Mouse (Mus musculus): Measurements from ENCODE around the gene Pcif1. TPM values are rescaled to one million over a fixed set of nuclear protein-coding genes. Genes with fewer than 3 reads are reported as not detected.

Gene Pcif1
- total and polyA plus RNA-seq, 3 experiments, result 20.0 to 59.1 (median 33.6) TPM

GRCm38 (mm10) chr2:164933534-164933933, 54.4 kb downstream of the Pcif1 start:
- in situ Hi-C loops (cut with MboI; ENCODE audit: low pct_ligation_motif_present, low pct_unique_long_range_greater_than_20kb, low sequenced_read_pairs) (no loop called here), dilution Hi-C loops (cut with MboI; ENCODE audit: extremely low pct_ligation_motif_present, extremely low pct_unique_long_range_greater_than_20kb, low sequenced_read_pairs) (no loop called here)
- no peaks in the 10 kb centered on the region for H3K4me1 ChIP-seq (ENCODE audit: control insufficient read depth in 1 of 2, insufficient read depth in 2 of 2)
- no peak for DNase-seq (ENCODE audit: extremely low read depth)
- no peaks in the 10 kb centered on the region for H3K79me2 ChIP-seq (replicated peaks; ENCODE audit: control insufficient read depth, extremely low read depth, insufficient read depth, poor library complexity, severe bottlenecking)
- H3K4me3 ChIP-seq (replicated peaks in 1 of 3; ENCODE audit: low read depth in 2 of 3, low read length in 2 of 3, poor library complexity in 1 of 3), result no peak overlapping the region
- H3K9ac ChIP-seq (ENCODE audit: insufficient read depth, low read depth), result no peak overlapping the region
- TF ChIP-seq CTCF (conservative IDR thresholded peaks at IDR 0.05 in 1 of 2, IDR thresholded peaks at IDR 0.05 in 1 of 2; ENCODE audit: low read depth in 2 of 2, low read length in 2 of 2) (no peak), MAFK (IDR thresholded peaks at IDR 0.05; ENCODE audit: insufficient replicate concordance, low read length) (peak; percentile 93)
- H3K4me2 ChIP-seq (ENCODE audit: insufficient read depth, low read depth, poor library complexity, severe bottlenecking), result no peak overlapping the region
- H3K27ac ChIP-seq (ENCODE audit: insufficient read depth, low read depth), result no peak overlapping the region
- no peaks in the 10 kb centered on the region for H3K9me3 ChIP-seq (replicated peaks; ENCODE audit: low read length)
- peaks cover 31% of the 10 kb centered on the region for H3K27me3 ChIP-seq (replicated peaks)
- no peaks in the 10 kb centered on the region for H3K36me3 ChIP-seq (replicated peaks in 1 of 2; ENCODE audit: control insufficient read depth in 1 of 2, insufficient read depth in 1 of 2, low read length in 1 of 2)

DNA sequence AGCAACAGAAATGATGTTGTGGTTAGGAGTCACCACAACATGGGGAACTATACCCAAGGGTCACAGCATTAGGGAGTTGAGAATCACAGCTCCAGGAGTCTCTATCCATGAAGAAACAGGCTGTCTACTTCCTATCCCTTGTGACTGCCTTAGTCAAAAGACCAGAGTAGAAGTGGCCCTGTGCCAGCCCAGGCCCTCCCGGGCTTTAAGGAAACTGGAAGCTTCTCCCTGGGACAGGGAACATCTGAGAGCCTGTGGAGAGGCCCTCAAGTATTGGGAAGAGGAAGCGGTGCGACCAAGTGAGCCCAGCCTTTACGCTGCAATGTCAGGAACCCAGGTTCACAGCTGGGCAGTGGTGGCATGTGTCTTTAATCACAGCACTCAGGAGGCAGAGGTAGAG, 56.9 kb downstream of the Pcif1 start:
- TF ChIP-seq GABPA (IDR thresholded peaks at IDR 0.05; ENCODE audit: insufficient replicate concordance, low read depth, low read length) (no peak), E2F4 (IDR thresholded peaks at IDR 0.05; ENCODE audit: insufficient replicate concordance, low read depth, low read length) (no peak), IRF4 (IDR thresholded peaks at IDR 0.05; ENCODE audit: low read depth, low read length) (no peak), JUND (conservative IDR thresholded peaks at IDR 0.05; ENCODE audit: low read depth, low read length) (no peak), MAZ (IDR thresholded peaks at IDR 0.05; ENCODE audit: low read depth, low read length) (no peak), BHLHE40 (IDR thresholded peaks at IDR 0.05; ENCODE audit: low read depth, low read length) (no peak), MXI1 (IDR thresholded peaks at IDR 0.05; ENCODE audit: low read depth, low read length) (no peak), NRF1 (IDR thresholded peaks at IDR 0.05; ENCODE audit: low read depth, low read length) (no peak), SIN3A (IDR thresholded peaks at IDR 0.05; ENCODE audit: low read length) (no peak), ZKSCAN1 (IDR thresholded peaks at IDR 0.05; ENCODE audit: borderline replicate concordance, low read depth, low read length) (no peak), ELF1 (IDR thresholded peaks at IDR 0.05; ENCODE audit: low read depth, low read length) (no peak), USF2 (conservative IDR thresholded peaks at IDR 0.05; ENCODE audit: low read depth, low read length) (no peak), SMC3 (IDR thresholded peaks at IDR 0.05; ENCODE audit: low read depth, low read length) (no peak), POLR2A (IDR thresholded peaks at IDR 0.05; ENCODE audit: low read depth, low read length) (no peak), MAFK (IDR thresholded peaks at IDR 0.05; ENCODE audit: insufficient replicate concordance, low read length) (no peak), TBP (conservative IDR thresholded peaks at IDR 0.05; ENCODE audit: low read depth, low read length) (no peak), ZC3H11A (IDR thresholded peaks at IDR 0.05; ENCODE audit: low read depth, low read length) (no peak), MYC (IDR thresholded peaks at IDR 0.05; ENCODE audit: low read depth, low read length) (no peak), POLR2AphosphoS2 (IDR thresholded peaks at IDR 0.05; ENCODE audit: low read depth, low read length) (no peak), KAT2A (IDR thresholded peaks at IDR 0.05; ENCODE audit: insufficient replicate concordance, low read length) (no peak)
- H3K9me3 ChIP-seq (replicated peaks; ENCODE audit: low read length), result no peaks in the 10 kb centered on the region
- H3K27me3 ChIP-seq (replicated peaks), result peaks cover 31% of the 10 kb centered on the region
- no peak overlapping the region for H3K27ac ChIP-seq (ENCODE audit: insufficient read depth, low read depth)
- no peaks in the 10 kb centered on the region for H3K36me3 ChIP-seq (replicated peaks in 1 of 2; ENCODE audit: control insufficient read depth in 1 of 2, insufficient read depth in 1 of 2, low read length in 1 of 2)
- no peak overlapping the region for H3K9ac ChIP-seq (ENCODE audit: insufficient read depth, low read depth)
- H3K4me3 ChIP-seq (replicated peaks in 1 of 3; ENCODE audit: low read depth in 2 of 3, low read length in 2 of 3, poor library complexity in 1 of 3), result no peak overlapping the region
- H3K4me1 ChIP-seq (ENCODE audit: control insufficient read depth in 1 of 2, insufficient read depth in 2 of 2), result peaks cover 0 to 4% of the 10 kb centered on the region in 2 experiments; a peak in 1 of 4 replicates
- in situ Hi-C loops (cut with MboI; ENCODE audit: low pct_ligation_motif_present, low pct_unique_long_range_greater_than_20kb, low sequenced_read_pairs) (no loop called here), dilution Hi-C loops (cut with MboI; ENCODE audit: extremely low pct_ligation_motif_present, extremely low pct_unique_long_range_greater_than_20kb, low sequenced_read_pairs) (no loop called here)
- H3K4me2 ChIP-seq (ENCODE audit: insufficient read depth, low read depth, poor library complexity, severe bottlenecking), result no peak overlapping the region
- no peaks in the 10 kb centered on the region for H3K79me2 ChIP-seq (replicated peaks; ENCODE audit: control insufficient read depth, extremely low read depth, insufficient read depth, poor library complexity, severe bottlenecking)
- no peak for DNase-seq (ENCODE audit: extremely low read depth)

All from CH12.LX (cell line).